Mouse (Mus musculus) thymus, postnatal 25 days (tissue): ENCODE data around the gene Ptpn5.

ENCODE experiments used
- DNase-seq: peaks from one replicate; pipeline ENCODE4 v3.0.0; 2022

Gene Ptpn5

GRCm38 (mm10) chr7:47054666-47055065, 78.8 kb downstream of the Ptpn5 start:
- no peak for DNase-seq

GRCm38 (mm10) chr7:47053287-47053686, 80.2 kb downstream of the Ptpn5 start:
- DNase-seq: no peak

GRCm38 (mm10) chr7:47052276-47052675, 81.2 kb downstream of the Ptpn5 start:
- DNase-seq: no peak

GRCm38 (mm10) chr7:47051404-47052151, 81.9 kb downstream of the Ptpn5 start:
- peak; percentile 21 for DNase-seq

- DNase-seq: no peak
These were observed 82.7 kb downstream of the Ptpn5 start for GRCm38 (mm10) chr7:47050766-47051165.

GRCm38 (mm10) chr7:47050366-47050765, 83.1 kb downstream of the Ptpn5 start, which contains the start of gene Tmem86a:
Gene Tmem86a, plus strand, starts transcription at chr7:47050601.
- DNase-seq: peak; percentile 97

GRCm38 (mm10) chr7:47042823-47043490, 90.5 kb downstream of the Ptpn5 start:
- DNase-seq: no peak

- DNase-seq: no peak
These were observed 91.4 kb downstream of the Ptpn5 start for GRCm38 (mm10) chr7:47042121-47042520.

- no peak for DNase-seq
These were observed 91.8 kb downstream of the Ptpn5 start for GRCm38 (mm10) chr7:47041706-47042105.

- no peak for DNase-seq
These were observed 98.1 kb downstream of the Ptpn5 start for GRCm38 (mm10) chr7:47035426-47035825.

GRCm38 (mm10) chr7:47034785-47035384, 98.6 kb downstream of the Ptpn5 start:
- no peak for DNase-seq

- DNase-seq: no peak
These were observed 102.1 kb downstream of the Ptpn5 start for GRCm38 (mm10) chr7:47031371-47031770.

GRCm38 (mm10) chr7:47030517-47031193, 102.8 kb downstream of the Ptpn5 start:
- no peak for DNase-seq
